In genomic region chr12:72104525-72105281, GRCm38 (mm10) we compare ENCODE assay signal across 9 mouse cellular contexts. TPM values are rescaled to one million over a fixed set of nuclear protein-coding genes. Genes with fewer than 3 reads are reported as not detected.
DNase-seq lines count a peak whose midpoint lies in the region; ATAC-seq and TF ChIP-seq lines count a peak whose summit lies in the region.
"Had no signal": no experiment of that assay in that cellular context is flagged by ENCODE, and none has a peak within 500 bp of the region (broad histone marks: within the 10 kb centered on the region; RNA-seq: fewer than 3 reads in every experiment).

No protein-coding gene starts in this region.

- no peaks in the 10 kb centered on the region for H3K9me3 ChIP-seq in forebrain, embryonic 13.5 days (replicated peaks)
- H3K9me3 ChIP-seq in heart, embryonic 15.5 days (replicated peaks): no peaks in the 10 kb centered on the region
- no peaks in the 10 kb centered on the region for H3K9me3 ChIP-seq in kidney, embryonic 16.5 days (ENCODE audit: low read length)
- H3K9me3 ChIP-seq in limb, embryonic 14.5 days (ENCODE audit: control insufficient read depth, low read length): no peaks in the 10 kb centered on the region
- no peaks in the 10 kb centered on the region for H3K9me3 ChIP-seq in midbrain, postnatal 0 days (ENCODE audit: low read length)
- no peaks in the 10 kb centered on the region for H3K9me3 ChIP-seq in stomach, postnatal 0 days (ENCODE audit: control insufficient read depth, low read length)

- no peaks in the 10 kb centered on the region for H3K4me1 ChIP-seq in forebrain, embryonic 13.5 days
- no peaks in the 10 kb centered on the region for H3K4me1 ChIP-seq in heart, embryonic 15.5 days (replicated peaks)
- no peaks in the 10 kb centered on the region for H3K4me1 ChIP-seq in kidney, embryonic 16.5 days (ENCODE audit: insufficient read depth, low read length)
- no peaks in the 10 kb centered on the region; the same call in 1 of the 2 replicates for H3K4me1 ChIP-seq in limb, embryonic 14.5 days (ENCODE audit: control insufficient read depth, insufficient read depth, low read length)
- no peaks in the 10 kb centered on the region for H3K4me1 ChIP-seq in midbrain, postnatal 0 days (ENCODE audit: insufficient read depth, low read length)
- no peaks in the 10 kb centered on the region for H3K4me1 ChIP-seq in stomach, postnatal 0 days (replicated peaks; ENCODE audit: control insufficient read depth, insufficient read depth)

- no peaks in the 10 kb centered on the region for H3K27me3 ChIP-seq in forebrain, embryonic 13.5 days
- H3K27me3 ChIP-seq in heart, embryonic 15.5 days: no peaks in the 10 kb centered on the region
- H3K27me3 ChIP-seq in kidney, embryonic 16.5 days (ENCODE audit: insufficient read depth, low read length): no peaks in the 10 kb centered on the region
- H3K27me3 ChIP-seq in limb, embryonic 14.5 days (ENCODE audit: control insufficient read depth, insufficient read depth, low read length): no peaks in the 10 kb centered on the region
- H3K27me3 ChIP-seq in midbrain, postnatal 0 days (ENCODE audit: insufficient read depth, low read length): no peaks in the 10 kb centered on the region
- H3K27me3 ChIP-seq in stomach, postnatal 0 days (ENCODE audit: control insufficient read depth, insufficient read depth, low read length): no peaks in the 10 kb centered on the region

- DNase-seq in ES-CJ7 (ENCODE audit: low read depth, low spot score): peak; percentile 79
- peak; percentile 67 for DNase-seq in c-Kit-positive CD71-negative TER-119-negative erythroid progenitor cells, embryonic 14.5 days (ENCODE audit: low read depth)
- peak; percentile 89 for DNase-seq in limb, embryonic 14.5 days (ENCODE audit: low spot score)
- DNase-seq in midbrain, postnatal 0 days (ENCODE audit: low spot score): peak; percentile 94
- DNase-seq in stomach, postnatal 0 days (ENCODE audit: low spot score): peak; percentile 66

- no peak for TF ChIP-seq POLR2A in limb, embryonic 14.5 days (IDR thresholded peaks at IDR 0.05; ENCODE audit: borderline replicate concordance, extremely low read depth, insufficient read depth, insufficient read length)

- ATAC-seq in forebrain, embryonic 13.5 days: peak; percentile 83
- ATAC-seq in heart, embryonic 15.5 days (replicated peaks; ENCODE audit: insufficient number of reproducible peaks, insufficient read depth, low FRiP score, low read depth): no peak
- peak; percentile 57; the same call in 1 of the 2 replicates for ATAC-seq in kidney, embryonic 16.5 days (ENCODE audit: low FRiP score, low TSS enrichment)
- no peak for ATAC-seq in limb, embryonic 14.5 days (ENCODE audit: low FRiP score, low read depth)
- peak; percentile 56; the same call in 1 of the 2 replicates for ATAC-seq in midbrain, postnatal 0 days (ENCODE audit: low FRiP score)
- ATAC-seq in stomach, postnatal 0 days (ENCODE audit: low FRiP score, low TSS enrichment): peak; percentile 49

- H3K4me3 ChIP-seq in forebrain, embryonic 13.5 days: no peak overlapping the region
- H3K4me3 ChIP-seq in heart, embryonic 15.5 days: no peak overlapping the region
- H3K4me3 ChIP-seq in kidney, embryonic 16.5 days (ENCODE audit: low read length): no peak overlapping the region
- H3K4me3 ChIP-seq in limb, embryonic 14.5 days (replicated peaks; ENCODE audit: low read length): no peak overlapping the region
- H3K4me3 ChIP-seq in midbrain, postnatal 0 days (ENCODE audit: low read depth, low read length): no peak overlapping the region
- no peak overlapping the region for H3K4me3 ChIP-seq in stomach, postnatal 0 days (ENCODE audit: low read depth, low read length)
- H3K4me3 ChIP-seq: erythroblast, embryonic 14.5 days had no signal

- no peak overlapping the region for H3K4me2 ChIP-seq in forebrain, embryonic 13.5 days
- H3K4me2 ChIP-seq in heart, embryonic 15.5 days: peak overlapping the region; percentile 44
- H3K4me2 ChIP-seq in kidney, embryonic 16.5 days (replicated peaks; ENCODE audit: low read depth, low read length): peak overlapping the region; percentile 22; the same call in 1 of the 2 replicates
- no peak overlapping the region for H3K4me2 ChIP-seq in limb, embryonic 14.5 days (replicated peaks; ENCODE audit: low read depth, low read length, severe bottlenecking)
- no peak overlapping the region for H3K4me2 ChIP-seq in midbrain, postnatal 0 days (ENCODE audit: low read depth, low read length, poor library complexity, severe bottlenecking)
- no peak overlapping the region for H3K4me2 ChIP-seq in stomach, postnatal 0 days (replicated peaks; ENCODE audit: low read depth)

- no peak overlapping the region for H3K9ac ChIP-seq in forebrain, embryonic 13.5 days
- no peak overlapping the region for H3K9ac ChIP-seq in heart, embryonic 15.5 days
- H3K9ac ChIP-seq in kidney, embryonic 16.5 days (replicated peaks; ENCODE audit: low read length): no peak overlapping the region
- H3K9ac ChIP-seq in limb, embryonic 14.5 days (ENCODE audit: low read depth, low read length, severe bottlenecking): no peak overlapping the region
- no peak overlapping the region for H3K9ac ChIP-seq in midbrain, postnatal 0 days (replicated peaks; ENCODE audit: low read length, poor library complexity, severe bottlenecking)
- no peak overlapping the region for H3K9ac ChIP-seq in stomach, postnatal 0 days (ENCODE audit: low read length)

- no peak overlapping the region for H3K27ac ChIP-seq in forebrain, embryonic 13.5 days
- no peak overlapping the region for H3K27ac ChIP-seq in heart, embryonic 15.5 days
- no peak overlapping the region for H3K27ac ChIP-seq in kidney, embryonic 16.5 days (ENCODE audit: low read length)
- no peak overlapping the region for H3K27ac ChIP-seq in limb, embryonic 14.5 days (replicated peaks; ENCODE audit: low read depth, low read length)
- H3K27ac ChIP-seq in midbrain, postnatal 0 days (ENCODE audit: low read depth, low read length): no peak overlapping the region
- H3K27ac ChIP-seq in stomach, postnatal 0 days (replicated peaks): no peak overlapping the region

- 28% methylated on average over 14 of the region's 14 CpGs for WGBS in forebrain, embryonic 13.5 days
- 18% methylated on average over 14 of the region's 14 CpGs for WGBS in heart, embryonic 15.5 days
- 22% methylated on average over 14 of the region's 14 CpGs for WGBS in kidney, embryonic 16.5 days
- WGBS in limb, embryonic 14.5 days: 30% methylated on average over 14 of the region's 14 CpGs
- 31% methylated on average over 14 of the region's 14 CpGs for WGBS in midbrain, postnatal 0 days
- 34% methylated on average over 14 of the region's 14 CpGs for WGBS in stomach, postnatal 0 days

- peaks cover 15% of the 10 kb centered on the region for H3K36me3 ChIP-seq in forebrain, embryonic 13.5 days (ENCODE audit: poor library complexity, severe bottlenecking)
- peaks cover 18% of the 10 kb centered on the region for H3K36me3 ChIP-seq in heart, embryonic 15.5 days
- H3K36me3 ChIP-seq in kidney, embryonic 16.5 days (ENCODE audit: insufficient read depth, low read length): peaks cover 12% of the 10 kb centered on the region
- peaks cover 11% of the 10 kb centered on the region for H3K36me3 ChIP-seq in limb, embryonic 14.5 days (ENCODE audit: control insufficient read depth, insufficient read depth, low read length)
- H3K36me3 ChIP-seq in midbrain, postnatal 0 days (ENCODE audit: insufficient read depth, low read length): peaks cover 3% of the 10 kb centered on the region
- H3K36me3 ChIP-seq in stomach, postnatal 0 days (ENCODE audit: control insufficient read depth, insufficient read depth, low read length): no peaks in the 10 kb centered on the region

- TF ChIP-seq EP300 in stomach, postnatal 0 days (optimal IDR thresholded peaks at IDR 0.05): no peak

- TF ChIP-seq CTCF in midbrain, postnatal 0 days (IDR thresholded peaks at IDR 0.05): peak; percentile 91
- peak; percentile 91 for TF ChIP-seq CTCF in stomach, postnatal 0 days (IDR thresholded peaks at IDR 0.05; ENCODE audit: low read depth)

RNA-seq across cellular contexts. Expression of gene Jkamp, which starts 19.3 kb away (rescaled TPM):
- polyA plus RNA-seq in forebrain, embryonic 13.5 days (2015; fragmentation: Nextera tagmentation; extraction: Ambion mirVana): 112 and 116 TPM in 2 replicates
- 65.8 and 73.2 TPM in 2 replicates for polyA plus RNA-seq in heart, embryonic 15.5 days (2015; fragmentation: Nextera tagmentation; extraction: Ambion mirVana)
- 88.3 and 91.5 TPM in 2 replicates for polyA plus RNA-seq in kidney, embryonic 16.5 days (2015; fragmentation: Nextera tagmentation; extraction: Ambion mirVana)
- polyA plus RNA-seq in limb, embryonic 14.5 days (2012; rRNA removed): 67.3 and 96.9 TPM in 2 replicates
- 63.3 and 66.3 TPM in 2 replicates for polyA plus RNA-seq in limb, embryonic 14.5 days (2014; fragmentation: Nextera tagmentation; extraction: Ambion mirVana)
- 89.7 and 93.3 TPM in 2 replicates for total RNA-seq in midbrain, postnatal 0 days (2014; rRNA removed)
- 109 and 115 TPM in 2 replicates for polyA plus RNA-seq in midbrain, postnatal 0 days (2015; fragmentation: Nextera tagmentation; extraction: Ambion mirVana)
- polyA plus RNA-seq in stomach, postnatal 0 days (2015; fragmentation: Nextera tagmentation; extraction: Ambion mirVana): 40.6 and 43.1 TPM in 2 replicates

RNA-seq across cellular contexts. Expression of gene L3hypdh, which starts 19.5 kb away (rescaled TPM):
- polyA plus RNA-seq in forebrain, embryonic 13.5 days (2015; fragmentation: Nextera tagmentation; extraction: Ambion mirVana): 6.9 and 7.7 TPM in 2 replicates
- polyA plus RNA-seq in heart, embryonic 15.5 days (2015; fragmentation: Nextera tagmentation; extraction: Ambion mirVana): 19.9 TPM in 2 replicates
- polyA plus RNA-seq in kidney, embryonic 16.5 days (2015; fragmentation: Nextera tagmentation; extraction: Ambion mirVana): 30.1 and 31.2 TPM in 2 replicates
- polyA plus RNA-seq in limb, embryonic 14.5 days (2012; rRNA removed): 26.8 and 31.8 TPM in 2 replicates
- polyA plus RNA-seq in limb, embryonic 14.5 days (2014; fragmentation: Nextera tagmentation; extraction: Ambion mirVana): 20.5 and 21.4 TPM in 2 replicates
- total RNA-seq in midbrain, postnatal 0 days (2014; rRNA removed): 6.9 and 9.0 TPM in 2 replicates
- 13.0 and 13.2 TPM in 2 replicates for polyA plus RNA-seq in midbrain, postnatal 0 days (2015; fragmentation: Nextera tagmentation; extraction: Ambion mirVana)
- polyA plus RNA-seq in stomach, postnatal 0 days (2015; fragmentation: Nextera tagmentation; extraction: Ambion mirVana): 8.0 and 8.7 TPM in 2 replicates
- polyA plus RNA-seq: erythroblast, embryonic 14.5 days had no signal

RNA-seq across cellular contexts. Expression of gene Gpr135, which starts 33.8 kb away (rescaled TPM):
- polyA plus RNA-seq in forebrain, embryonic 13.5 days (2015; fragmentation: Nextera tagmentation; extraction: Ambion mirVana): 1.4 and 1.5 TPM in 2 replicates
- 0.48 and 0.60 TPM in 2 replicates for polyA plus RNA-seq in heart, embryonic 15.5 days (2015; fragmentation: Nextera tagmentation; extraction: Ambion mirVana)
- polyA plus RNA-seq in kidney, embryonic 16.5 days (2015; fragmentation: Nextera tagmentation; extraction: Ambion mirVana): 0.69 and 0.72 TPM in 2 replicates
- 4.9 and 6.7 TPM in 2 replicates for polyA plus RNA-seq in limb, embryonic 14.5 days (2012; rRNA removed)
- polyA plus RNA-seq in limb, embryonic 14.5 days (2014; fragmentation: Nextera tagmentation; extraction: Ambion mirVana): 0.87 and 1.3 TPM in 2 replicates
- 23.4 and 23.5 TPM in 2 replicates for total RNA-seq in midbrain, postnatal 0 days (2014; rRNA removed)
- polyA plus RNA-seq in midbrain, postnatal 0 days (2015; fragmentation: Nextera tagmentation; extraction: Ambion mirVana): 11.3 and 12.8 TPM in 2 replicates
- polyA plus RNA-seq in stomach, postnatal 0 days (2015; fragmentation: Nextera tagmentation; extraction: Ambion mirVana): 0.54 and 0.62 TPM in 2 replicates
- polyA plus RNA-seq: erythroblast, embryonic 14.5 days had no signal

Comparison
In these comparisons a context has a peak if more than half of its experiments do, and no peak if none do; other contexts are left out.
1. ATAC-seq: peak in forebrain, embryonic 13.5 days (single experiment), kidney, embryonic 16.5 days (single experiment), midbrain, postnatal 0 days (single experiment) and stomach, postnatal 0 days (single experiment); none in heart, embryonic 15.5 days (single experiment) and limb, embryonic 14.5 days (single experiment).
2. H3K4me2 ChIP-seq: peak in heart, embryonic 15.5 days (single experiment) and kidney, embryonic 16.5 days (single experiment); none in forebrain, embryonic 13.5 days (single experiment), limb, embryonic 14.5 days (single experiment), midbrain, postnatal 0 days (single experiment) and stomach, postnatal 0 days (single experiment).
3. Peak in every context shown above with its lines, with median percentiles within 50 percentile points of each other: DNase-seq.